Mouse (Mus musculus): Measurements from ENCODE around the gene Ribc1.

Ribc1 gene

GRCm38 (mm10) chrX:152016151-152017145, at the start of gene Ribc1, which contains the start of gene Smc1a:
Gene Ribc1 (minus strand): TSS chrX:152016295.
Gene Smc1a (plus strand): TSS chrX:152016428.
- DNase-seq: peak; percentile 87 to 90

- DNase-seq: no peak
These were observed 49.6 kb upstream of the Ribc1 start for GRCm38 (mm10) chrX:152065674-152066073.

- no peak for DNase-seq
These were observed 38.0 kb upstream of the Ribc1 start for GRCm38 (mm10) chrX:152054094-152054493.

GRCm38 (mm10) chrX:152052546-152052945, 36.5 kb upstream of the Ribc1 start:
- no peak for DNase-seq

DNA sequence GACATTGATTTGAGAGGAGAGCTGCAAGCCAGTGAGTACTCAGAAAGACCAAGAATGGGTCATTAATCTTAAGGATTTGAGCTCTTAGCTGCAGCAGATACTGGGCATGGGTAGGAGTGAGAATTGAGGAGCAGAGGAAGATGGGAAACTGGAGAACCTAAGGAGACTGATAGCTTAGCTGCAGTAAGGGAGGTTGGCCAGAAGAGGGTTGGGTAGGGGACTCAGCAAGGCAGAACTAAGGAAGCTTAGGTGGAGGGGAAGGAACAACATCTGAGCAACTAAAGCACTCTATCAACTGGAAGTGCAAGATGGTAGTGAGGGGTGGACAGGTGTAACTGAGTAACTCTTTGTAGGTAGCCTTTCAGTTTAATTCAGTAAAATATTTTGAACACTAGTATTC, 31.1 kb upstream of the Ribc1 start:
- DNase-seq: no peak

GRCm38 (mm10) chrX:152039865-152040264, 23.8 kb upstream of the Ribc1 start:
- no peak for DNase-seq

- no peak for DNase-seq
These were observed 3.2 kb upstream of the Ribc1 start for GRCm38 (mm10) chrX:152019294-152019693.

DNA sequence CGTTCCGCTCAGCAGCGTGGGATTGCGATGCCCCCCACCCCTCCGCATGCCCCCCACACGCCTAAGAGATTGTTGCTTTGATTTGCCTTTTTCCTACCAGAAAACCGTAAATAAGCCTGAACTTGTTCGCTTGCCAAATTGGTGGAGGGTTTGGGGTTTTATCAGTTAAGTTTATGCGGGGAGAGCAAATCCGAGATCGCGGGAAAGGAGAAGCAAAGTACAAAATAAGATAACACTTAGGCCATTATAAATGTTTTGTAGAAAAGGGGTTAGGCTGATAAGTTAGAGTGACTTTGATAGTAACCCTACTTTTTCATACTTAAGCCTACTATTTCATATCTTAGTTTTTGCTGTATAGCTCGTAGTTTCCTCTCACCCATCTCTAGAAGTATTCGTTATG, 1.1 kb upstream of the Ribc1 start:
- DNase-seq: no peak

- DNase-seq: no peak
These were observed 344 bp downstream of the Ribc1 start for GRCm38 (mm10) chrX:152015752-152016150.

DNA sequence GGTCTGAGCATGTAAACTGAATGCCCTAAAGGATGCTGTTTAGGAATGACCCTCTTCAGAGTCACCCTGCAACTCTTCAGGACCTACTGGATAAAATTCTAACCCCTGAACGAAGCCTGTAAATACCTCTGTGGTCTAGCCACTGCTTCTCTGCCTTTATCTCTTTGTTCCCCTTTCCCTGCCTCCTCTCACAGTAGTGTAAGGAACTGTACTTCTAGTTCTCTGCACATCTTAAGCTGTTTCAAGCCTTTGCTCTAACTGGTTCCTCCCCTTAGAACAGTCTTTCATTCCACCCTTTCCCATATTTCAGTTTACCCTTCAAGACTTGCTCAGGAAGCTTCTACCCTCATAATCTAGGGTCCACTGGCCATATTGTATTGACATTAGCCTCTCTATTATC, 8.2 kb downstream of the Ribc1 start:
- no peak for DNase-seq

GRCm38 (mm10) chrX:152002865-152003264, 13.2 kb downstream of the Ribc1 start:
- DNase-seq: no peak

DNA sequence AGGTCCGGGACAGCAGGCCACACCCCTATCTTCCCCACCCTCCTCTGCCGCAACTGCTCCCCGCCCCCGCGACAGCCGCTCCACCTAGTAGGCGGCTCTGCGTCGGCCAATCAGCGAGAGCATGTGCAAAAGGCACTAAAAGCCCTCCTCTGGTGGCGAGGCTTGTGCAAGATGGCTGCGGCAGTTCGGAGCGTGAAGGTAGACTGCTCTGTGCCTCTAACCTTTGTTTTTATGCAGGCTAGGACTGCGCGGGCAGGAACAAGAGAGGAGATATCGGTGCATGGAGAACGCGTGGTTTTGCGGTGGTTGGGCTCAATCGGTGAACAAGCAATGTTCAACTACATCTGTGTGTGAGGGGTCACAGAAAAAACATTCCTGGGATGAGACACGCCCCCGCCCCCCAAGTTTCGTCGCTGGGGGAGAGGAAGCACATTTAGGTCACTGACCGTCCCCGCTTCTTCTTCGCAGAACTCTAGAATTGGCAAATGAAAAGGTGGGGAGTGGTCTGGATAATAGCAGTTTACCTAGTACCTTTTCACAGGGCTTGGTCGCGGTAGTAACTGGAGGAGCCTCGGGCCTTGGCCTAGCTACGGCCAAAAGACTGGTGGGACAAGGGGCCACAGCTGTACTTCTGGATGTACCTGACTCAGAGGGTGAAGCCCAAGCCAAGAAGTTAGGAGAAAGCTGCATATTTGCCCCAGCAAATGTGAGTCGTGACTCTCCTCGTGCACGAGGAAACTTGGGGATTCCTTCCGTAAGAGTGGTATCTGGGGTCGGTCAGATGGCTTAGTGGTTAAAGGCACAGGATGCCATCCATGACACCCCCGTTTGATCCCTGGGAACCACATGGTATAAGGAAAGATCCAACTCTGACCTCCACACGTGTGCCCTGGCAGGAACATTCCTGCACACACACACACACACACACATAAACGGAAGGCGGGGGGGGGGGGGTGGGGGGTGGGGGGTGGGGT, 14.1 kb downstream of the Ribc1 start, which contains the start of gene Hsd17b10:
Hsd17b10 (plus strand) TSS at position 109 of the 974 bp plus-strand sequence.
- DNase-seq: peak; percentile 78 to 90

- DNase-seq: no peak
These were observed 14.9 kb downstream of the Ribc1 start for GRCm38 (mm10) chrX:152001182-152001684.

DNA sequence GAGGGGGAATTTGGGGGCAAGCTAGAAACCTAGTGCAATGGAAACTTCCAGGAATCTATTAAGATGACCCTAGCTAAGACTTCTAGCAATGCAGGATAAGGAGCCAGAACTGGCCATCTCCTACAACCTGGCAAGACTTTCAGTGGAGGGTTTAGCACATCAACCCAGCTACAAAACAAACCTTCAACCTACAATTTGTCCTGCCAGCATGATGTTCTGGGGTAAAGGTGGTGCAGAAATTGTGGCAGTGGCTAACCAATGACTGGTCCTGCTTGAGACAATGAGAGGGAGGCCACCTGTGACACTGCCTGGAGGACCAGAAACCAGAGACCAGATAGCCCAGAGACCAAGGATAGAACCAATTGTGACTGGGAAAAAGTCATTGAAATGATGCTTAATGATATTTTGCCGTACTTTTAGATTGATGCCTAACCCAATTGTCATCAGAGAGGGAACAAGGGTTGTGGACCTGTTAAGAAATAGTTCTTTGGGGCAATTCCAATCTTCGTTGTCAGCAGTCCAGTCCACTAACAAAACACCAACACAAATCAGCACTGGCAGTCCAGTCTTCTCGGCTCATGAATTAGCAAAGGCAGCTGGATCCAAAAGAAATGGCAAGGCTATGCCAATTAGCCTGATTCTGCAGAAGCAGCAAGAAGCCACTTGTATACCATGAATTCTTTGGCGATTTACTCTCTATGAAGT, 16.9 kb downstream of the Ribc1 start:
- DNase-seq: no peak

Data from cerebellum, postnatal 25 days (tissue).